Mouse (Mus musculus) limb, embryonic 13.5 days (tissue): ENCODE data around the gene Gpr152. TPM values are rescaled to one million over a fixed set of nuclear protein-coding genes. Genes with fewer than 3 reads are reported as not detected.

Experiments used
- ATAC-seq: fragments of 200-750 bp; cut with Nextera tagmentation; 2 replicates; pipeline ENCODE4 v1.8.0; 2017; ENCODE audit warnings: low read depth, moderate number of reproducible peaks, moderate TSS enrichment; ENCODE audit not compliant: low FRiP score
- H3K27ac ChIP-seq: fragments of 300-500 bp; sonication (generic); 2 replicates; pipeline ENCODE4 v1.5.1; 2015; ENCODE audit warnings: inconsistent platforms, mild to moderate bottlenecking, moderate library complexity
- H3K27me3 ChIP-seq: fragments of 300-500 bp; sonication (generic); 2 replicates; pipeline ENCODE4 v1.6.1; 2015; ENCODE audit warnings: mild to moderate bottlenecking, inconsistent platforms
- H3K36me3 ChIP-seq: fragments of 300-500 bp; sonication (generic); 2 replicates; pipeline ENCODE4 v1.6.1; 2015; ENCODE audit warnings: inconsistent platforms, mild to moderate bottlenecking, moderate library complexity
- H3K4me1 ChIP-seq: fragments of 300-500 bp; sonication (generic); 2 replicates; pipeline ENCODE4 v1.6.1; 2015; ENCODE audit warnings: inconsistent platforms
- H3K4me2 ChIP-seq: fragments of 300-500 bp; sonication (generic); replicated peaks from 2 replicates; pipeline ENCODE4 v1.6.1; 2015; ENCODE audit warnings: inconsistent platforms, mild to moderate bottlenecking, moderate library complexity
- H3K4me3 ChIP-seq: fragments of 300-500 bp; sonication (generic); 2 replicates; pipeline ENCODE4 v1.5.1; 2015; ENCODE audit warnings: moderate library complexity, mild to moderate bottlenecking, inconsistent platforms
- H3K9ac ChIP-seq: fragments of 300-500 bp; sonication (generic); 2 replicates; pipeline ENCODE4 v1.6.1; 2015; ENCODE audit warnings: mild to moderate bottlenecking, inconsistent platforms
- H3K9me3 ChIP-seq: fragments of 300-500 bp; sonication (generic); 2 replicates; pipeline ENCODE4 v1.6.1; 2016; ENCODE audit warnings: inconsistent platforms
- WGBS: fragments of 180-500 bp; shearing (Covaris S2); methylation state at CpG from one replicate; pipeline ENCODE4 v1.1.7; 2015; 5-methylcytosine and 5-hydroxymethylcytosine counted together
- polyA plus RNA-seq: library from polyadenylated mRNA; unstranded; fragments of >200 nt; fragmentation: Nextera tagmentation; extraction: Ambion mirVana; gene quantifications from 2 replicates; pipeline ENCODE4 v1.2.1, GENCODE M21; 2015

Gpr152 gene
- polyA plus RNA-seq, 1 experiment from 2014 or later, result not detected

GRCm38 (mm10) chr19:4148491-4148806 is 8.9 kb downstream of the Gpr152 start, which contains the start of gene Coro1b:
Gene Coro1b, plus strand, starts transcription at chr19:4148619.
- Histone ChIP-seq H3K36me3 (peaks cover 35% of the 10 kb centered on the region), H3K27ac (peak within 1 kb of the TSS; percentile 58; the same call in 1 of the 2 replicates), H3K4me2 (peak within 1 kb of the TSS; percentile 91), H3K4me3 (peak within 1 kb of the TSS; percentile 94), H3K9me3 (no peaks in the 10 kb centered on the region), H3K27me3 (no peaks in the 10 kb centered on the region), H3K9ac (peak within 1 kb of the TSS; percentile 91), H3K4me1 (peaks cover 18% of the 10 kb centered on the region)
- peak; percentile 96 for ATAC-seq
- under 1% methylated on average over 33 of the region's 33 CpGs for WGBS

- 3% methylated on average over 8 of the region's 8 CpGs for WGBS
- no peak for ATAC-seq
- Histone ChIP-seq H3K27ac (peak overlapping the region; percentile 58; the same call in 1 of the 2 replicates), H3K36me3 (peaks cover 38% of the 10 kb centered on the region), H3K4me2 (peak overlapping the region; percentile 91), H3K4me1 (peaks cover 18% of the 10 kb centered on the region), H3K27me3 (no peaks in the 10 kb centered on the region), H3K9me3 (no peaks in the 10 kb centered on the region), H3K4me3 (peak overlapping the region; percentile 94), H3K9ac (peak overlapping the region; percentile 91)
Measured at GRCm38 (mm10) chr19:4148819-4149218, 9.2 kb downstream of the Gpr152 start.

DNA sequence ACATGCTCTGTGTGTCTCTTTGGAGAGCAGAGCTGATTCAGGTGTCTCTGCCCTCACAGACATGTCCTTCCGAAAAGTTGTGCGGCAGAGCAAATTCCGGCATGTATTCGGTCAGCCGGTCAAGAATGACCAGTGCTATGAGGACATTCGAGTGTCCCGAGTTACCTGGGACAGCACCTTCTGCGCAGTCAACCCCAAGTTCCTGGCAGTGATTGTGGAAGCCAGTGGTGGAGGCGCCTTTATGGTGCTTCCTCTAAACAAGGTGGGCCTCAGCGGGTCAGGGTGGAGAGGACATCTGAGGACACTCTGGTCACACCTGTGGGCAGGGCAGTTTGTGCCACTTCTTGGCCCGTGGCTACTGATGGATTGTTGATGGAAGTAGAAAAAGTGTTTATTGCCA is 9.7 kb downstream of the Gpr152 start:
- Histone ChIP-seq H3K4me3 (peak overlapping the region; percentile 94), H3K27ac (no peak overlapping the region), H3K4me2 (peak overlapping the region; percentile 91), H3K9me3 (no peaks in the 10 kb centered on the region), H3K36me3 (peaks cover 38% of the 10 kb centered on the region), H3K9ac (peak overlapping the region; percentile 91), H3K4me1 (peaks cover 18% of the 10 kb centered on the region), H3K27me3 (no peaks in the 10 kb centered on the region)
- no peak for ATAC-seq
- 86% methylated on average over 11 of the region's 11 CpGs for WGBS

GRCm38 (mm10) chr19:4149764-4150461 is 10.3 kb downstream of the Gpr152 start:
- H3K4me3 ChIP-seq, result peak overlapping the region; percentile 94; the same call in 1 of the 2 replicates
- peaks cover 38% of the 10 kb centered on the region for H3K36me3 ChIP-seq
- peaks cover 18% of the 10 kb centered on the region for H3K4me1 ChIP-seq
- no peak overlapping the region for H3K27ac ChIP-seq
- WGBS, result 94% methylated on average over 17 of the region's 17 CpGs
- H3K9ac ChIP-seq, result peak overlapping the region; percentile 91; the same call in 1 of the 2 replicates
- no peaks in the 10 kb centered on the region for H3K9me3 ChIP-seq
- H3K27me3 ChIP-seq, result no peaks in the 10 kb centered on the region
- no peak for ATAC-seq
- peak overlapping the region; percentile 91 for H3K4me2 ChIP-seq

GRCm38 (mm10) chr19:4150567-4151487 is 11.2 kb downstream of the Gpr152 start:
- no peak overlapping the region for H3K27ac ChIP-seq
- ATAC-seq, result no peak
- no peaks in the 10 kb centered on the region for H3K27me3 ChIP-seq
- peaks cover 45% of the 10 kb centered on the region for H3K36me3 ChIP-seq
- WGBS, result 90% methylated on average over 22 of the region's 22 CpGs
- H3K4me2 ChIP-seq, result no peak overlapping the region
- H3K9ac ChIP-seq, result no peak overlapping the region
- H3K4me3 ChIP-seq, result no peak overlapping the region
- H3K4me1 ChIP-seq, result peaks cover 18% of the 10 kb centered on the region
- no peaks in the 10 kb centered on the region for H3K9me3 ChIP-seq

DNA sequence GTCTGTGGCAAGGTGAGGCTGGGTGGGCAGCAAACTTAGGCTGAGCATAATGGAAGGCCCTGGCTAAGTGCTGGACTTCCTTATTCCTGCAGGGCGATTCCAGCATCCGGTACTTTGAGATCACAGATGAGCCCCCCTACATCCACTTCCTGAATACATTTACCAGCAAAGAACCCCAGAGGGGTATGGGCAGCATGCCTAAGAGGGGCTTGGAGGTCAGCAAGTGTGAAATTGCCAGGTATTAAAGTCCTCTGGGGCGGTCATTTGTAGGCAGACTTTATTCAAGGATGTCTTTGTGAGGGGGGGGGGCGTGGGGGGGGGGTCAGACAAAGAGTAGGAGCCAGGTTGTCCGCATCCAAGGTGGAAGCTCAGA is 11.9 kb downstream of the Gpr152 start:
- ATAC-seq, result no peak
- H3K36me3 ChIP-seq, result peaks cover 52% of the 10 kb centered on the region

DNA sequence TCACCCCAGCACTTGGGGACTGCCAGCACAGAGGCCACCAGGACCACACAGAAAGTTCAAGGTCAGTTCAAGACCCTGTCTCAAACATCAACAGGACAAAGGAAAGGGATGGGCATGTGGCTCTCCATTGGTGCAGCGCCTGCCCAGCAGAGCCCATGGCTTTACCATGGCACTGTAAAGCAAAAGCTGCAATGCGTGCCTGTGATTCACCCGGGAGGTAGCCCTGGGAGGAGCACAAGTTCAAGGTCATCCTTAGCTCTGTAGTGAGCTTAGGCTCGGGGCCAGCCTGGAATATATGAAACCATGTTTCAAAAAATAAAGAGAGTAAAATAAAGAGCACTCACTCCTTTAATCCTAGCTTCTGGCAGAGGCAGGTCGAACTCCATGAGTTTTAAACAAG is 12.3 kb downstream of the Gpr152 start:
- 94% methylated on average over 5 of the region's 5 CpGs for WGBS
- Histone ChIP-seq H3K9me3 (no peaks in the 10 kb centered on the region), H3K4me2 (no peak overlapping the region), H3K27ac (no peak overlapping the region), H3K36me3 (peaks cover 56% of the 10 kb centered on the region), H3K27me3 (no peaks in the 10 kb centered on the region), H3K9ac (0 out of 2 replicates have a peak overlapping the region, but pooled peaks have one; percentile 19), H3K4me3 (no peak overlapping the region), H3K4me1 (peaks cover 18% of the 10 kb centered on the region)
- ATAC-seq, result no peak

More for the DNA sequence above, 11.9 kb downstream of the Gpr152 start:
- no peak overlapping the region for H3K27ac ChIP-seq
- peaks cover 18% of the 10 kb centered on the region for H3K4me1 ChIP-seq
- H3K27me3 ChIP-seq, result no peaks in the 10 kb centered on the region
- WGBS, result 90% methylated on average over 4 of the region's 5 CpGs
- no peak overlapping the region for H3K4me2 ChIP-seq
- no peaks in the 10 kb centered on the region for H3K9me3 ChIP-seq
- no peak overlapping the region for H3K4me3 ChIP-seq
- no peak overlapping the region for H3K9ac ChIP-seq

DNA sequence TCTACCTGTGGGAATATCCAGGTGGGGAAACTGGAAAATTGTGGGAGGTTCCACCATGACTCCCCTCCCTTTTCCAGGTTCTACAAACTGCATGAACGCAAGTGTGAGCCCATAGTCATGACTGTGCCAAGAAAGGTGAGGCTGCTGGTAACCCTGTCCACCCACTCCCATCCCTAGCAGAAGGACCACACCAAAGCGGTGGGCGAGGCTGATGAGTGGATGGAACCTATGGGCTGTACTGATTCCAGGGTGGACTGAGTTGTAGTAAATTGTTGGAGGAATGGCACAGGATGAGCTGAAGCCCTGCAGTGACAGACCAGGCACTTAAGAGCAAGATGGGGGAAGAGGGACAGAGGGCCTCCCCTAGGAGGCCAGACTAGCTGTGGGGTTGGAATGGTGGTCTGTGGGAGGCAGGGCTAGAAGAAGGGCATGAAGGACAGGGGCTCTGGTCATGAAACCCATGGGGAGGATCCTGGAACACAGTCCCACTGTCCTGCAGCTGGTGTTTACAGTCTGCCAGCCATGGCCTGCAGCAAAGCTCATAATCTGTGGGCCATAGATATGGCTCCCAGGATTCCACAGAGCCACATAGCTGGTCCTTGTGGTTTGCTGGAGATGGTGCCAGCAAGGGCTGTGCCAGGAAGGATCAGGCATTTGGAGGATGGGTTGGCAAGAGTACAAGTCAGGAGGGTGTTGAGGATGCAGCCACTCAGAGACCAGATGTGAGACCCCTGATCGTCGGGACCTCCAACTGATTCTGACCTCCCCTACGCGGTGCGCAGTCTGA is 13.1 kb downstream of the Gpr152 start:
- H3K9me3 ChIP-seq, result no peaks in the 10 kb centered on the region
- no peak for ATAC-seq
- no peaks in the 10 kb centered on the region for H3K27me3 ChIP-seq
- H3K4me2 ChIP-seq, result no peak overlapping the region
- no peak overlapping the region for H3K9ac ChIP-seq
- peaks cover 18% of the 10 kb centered on the region for H3K4me1 ChIP-seq
- peaks cover 63% of the 10 kb centered on the region for H3K36me3 ChIP-seq
- 94% methylated on average over 8 of the region's 8 CpGs for WGBS
- no peak overlapping the region for H3K27ac ChIP-seq
- H3K4me3 ChIP-seq, result no peak overlapping the region

- no peak within 1 kb of the TSS; the same call in 1 of the 2 replicates for H3K9ac ChIP-seq
- ATAC-seq, result no peak
- no peak within 1 kb of the TSS for H3K4me3 ChIP-seq
- no peak within 1 kb of the TSS for H3K27ac ChIP-seq
- H3K27me3 ChIP-seq, result no peaks in the 10 kb centered on the region
- WGBS, result 69% methylated on average over 11 of the region's 11 CpGs
- peaks cover 70% of the 10 kb centered on the region for H3K36me3 ChIP-seq
- H3K4me1 ChIP-seq, result peaks cover 12% of the 10 kb centered on the region
- H3K4me2 ChIP-seq, result no peak within 1 kb of the TSS
- no peaks in the 10 kb centered on the region for H3K9me3 ChIP-seq
Measured at GRCm38 (mm10) chr19:4153232-4153654, 13.7 kb downstream of the Gpr152 start, which contains the start of gene Ptprcap. Gene Ptprcap, plus strand, starts transcription at chr19:4153604.

DNA sequence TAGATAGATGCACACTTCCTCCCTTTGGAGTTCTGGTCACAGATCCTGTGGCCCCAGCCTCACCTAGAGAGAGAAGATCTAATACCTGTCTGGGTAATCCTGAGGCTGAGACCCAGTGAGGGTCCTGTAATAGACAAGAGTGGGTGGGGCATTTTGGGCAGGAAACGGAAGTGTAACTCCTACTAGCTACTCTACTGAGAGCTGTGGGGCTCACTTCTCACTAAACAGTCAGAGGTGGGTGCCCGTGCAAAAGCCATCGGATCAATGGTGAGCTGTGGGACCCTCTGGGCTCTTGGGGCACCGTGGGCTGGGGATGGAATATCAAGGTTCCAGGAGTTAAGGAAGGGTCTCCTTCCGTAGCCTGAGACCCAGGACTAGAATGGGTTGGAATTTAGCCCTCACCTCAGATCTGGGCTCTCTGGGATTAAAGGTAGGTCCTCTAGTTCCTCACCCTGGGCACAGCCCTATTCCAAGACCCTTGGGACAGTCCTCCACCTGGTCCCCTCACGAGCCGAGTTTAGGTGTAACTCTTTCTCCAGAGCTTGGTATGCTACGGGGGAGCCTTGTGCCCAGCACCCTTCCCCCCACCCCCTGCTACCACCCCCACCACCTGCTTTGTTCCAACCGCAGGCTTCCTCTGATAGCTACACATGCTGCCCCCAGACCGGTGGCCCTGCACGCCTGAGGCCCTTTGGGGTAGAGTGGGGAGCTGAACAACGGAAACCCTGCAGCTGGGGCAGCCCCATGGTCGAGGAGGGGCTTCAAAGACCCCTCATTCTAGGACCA is 15.0 kb downstream of the Gpr152 start:
- Histone ChIP-seq H3K9me3 (no peaks in the 10 kb centered on the region), H3K4me2 (no peak overlapping the region), H3K4me3 (no peak overlapping the region), H3K9ac (no peak overlapping the region), H3K4me1 (peaks cover 4% of the 10 kb centered on the region; the same call in 1 of the 2 replicates), H3K36me3 (peaks cover 83% of the 10 kb centered on the region), H3K27me3 (no peaks in the 10 kb centered on the region), H3K27ac (no peak overlapping the region)
- no peak for ATAC-seq
- 81% methylated on average over 13 of the region's 13 CpGs for WGBS
